Mouse (Mus musculus): ENCODE results near the gene Plxna2.

The Plxna2 gene

GRCm38 (mm10) chr1:194622677-194623076 lies 4.7 kb downstream of the Plxna2 start:
- no peak for DNase-seq (ENCODE audit: low read depth, low spot score)

GRCm38 (mm10) chr1:194623641-194624040 lies 5.6 kb downstream of the Plxna2 start:
- no peak for DNase-seq (ENCODE audit: low read depth, low spot score)

DNA sequence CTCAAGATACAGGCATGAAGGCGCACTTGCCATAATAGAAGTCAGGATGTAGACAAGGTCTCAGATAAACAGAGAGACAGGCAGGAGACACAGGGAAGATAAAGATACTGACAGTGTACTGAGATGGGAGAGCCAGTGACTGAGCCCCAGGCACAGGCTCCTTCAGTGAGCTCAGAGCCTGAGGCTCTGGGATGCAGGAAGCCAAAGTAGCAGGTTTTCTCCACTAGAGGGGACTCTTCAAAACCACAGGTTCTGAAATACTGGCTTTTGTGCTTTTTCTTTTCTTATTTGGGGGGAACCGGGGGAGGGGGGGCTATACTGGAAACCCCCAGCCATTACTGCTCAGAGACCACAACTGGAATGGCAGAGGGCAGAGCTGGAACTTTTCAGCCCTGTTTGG lies 6.4 kb downstream of the Plxna2 start:
- no peak for DNase-seq (ENCODE audit: low read depth, low spot score)

GRCm38 (mm10) chr1:194624973-194625372 lies 7.0 kb downstream of the Plxna2 start:
- DNase-seq (ENCODE audit: low read depth, low spot score) = no peak

- DNase-seq (ENCODE audit: low read depth, low spot score) = no peak
Observed at GRCm38 (mm10) chr1:194626109-194626508, 8.1 kb downstream of the Plxna2 start.

- DNase-seq (ENCODE audit: low read depth, low spot score) = no peak
Observed at GRCm38 (mm10) chr1:194627286-194627685, 9.3 kb downstream of the Plxna2 start.

GRCm38 (mm10) chr1:194629135-194629689 lies 11.2 kb downstream of the Plxna2 start:
- no peak for DNase-seq (ENCODE audit: low read depth, low spot score)

- DNase-seq (ENCODE audit: low read depth, low spot score) = no peak
Observed at GRCm38 (mm10) chr1:194630498-194631056, 12.6 kb downstream of the Plxna2 start.

GRCm38 (mm10) chr1:194631574-194631973 lies 13.6 kb downstream of the Plxna2 start:
- no peak for DNase-seq (ENCODE audit: low read depth, low spot score)

DNA sequence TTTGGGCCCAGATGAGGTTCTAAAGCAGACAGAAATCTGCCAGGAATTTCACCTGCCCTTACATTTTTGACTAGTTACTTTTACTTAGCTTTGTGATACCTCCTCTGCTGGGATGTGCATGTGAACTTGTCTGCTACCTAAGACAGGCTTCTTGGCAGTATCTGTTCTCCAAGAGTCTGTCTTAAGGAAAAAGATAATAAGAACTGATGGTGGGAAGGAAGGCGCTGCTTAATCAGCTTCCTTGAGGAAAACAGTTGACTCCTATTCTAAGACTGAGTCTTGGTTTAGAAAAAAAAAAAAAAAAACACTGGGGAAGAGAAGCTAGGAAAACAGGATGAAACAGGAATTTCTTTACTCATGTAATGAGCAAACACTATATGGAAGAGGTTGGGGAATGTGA lies 14.0 kb downstream of the Plxna2 start:
- no peak for DNase-seq (ENCODE audit: low read depth, low spot score)

- DNase-seq (ENCODE audit: low read depth, low spot score) = no peak
Observed at GRCm38 (mm10) chr1:194635411-194635810, 17.4 kb downstream of the Plxna2 start.

- no peak for DNase-seq (ENCODE audit: low read depth, low spot score)
Observed at GRCm38 (mm10) chr1:194635942-194636341, 17.9 kb downstream of the Plxna2 start.

- no peak for DNase-seq (ENCODE audit: low read depth, low spot score)
Observed at GRCm38 (mm10) chr1:194637391-194638304, 19.6 kb downstream of the Plxna2 start.

- no peak for DNase-seq (ENCODE audit: low read depth, low spot score)
Observed at GRCm38 (mm10) chr1:194641601-194642301, 23.7 kb downstream of the Plxna2 start.

DNA sequence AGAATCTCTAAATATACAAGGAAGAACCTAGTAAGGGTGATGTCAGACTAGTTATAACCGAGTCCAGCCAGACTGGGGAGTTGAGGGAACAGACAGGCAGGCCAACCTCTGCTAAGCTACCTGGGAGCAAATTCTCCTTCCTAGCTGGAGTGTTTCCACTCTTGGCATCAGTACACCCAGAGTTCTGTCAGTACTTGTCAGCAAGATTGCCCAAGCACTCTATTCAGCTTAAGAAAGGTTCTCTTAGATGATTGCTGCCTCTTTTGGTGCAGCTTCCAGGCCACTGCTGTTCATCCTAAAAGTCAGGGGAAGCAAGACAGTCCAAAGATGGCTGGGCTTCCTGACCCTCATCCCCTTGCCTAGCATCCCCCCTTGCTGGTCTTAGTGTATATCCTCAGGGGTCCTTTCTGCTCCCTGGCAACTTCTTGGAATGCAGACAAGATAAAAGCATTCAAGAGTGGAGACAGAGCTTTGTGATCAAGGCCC lies 24.3 kb downstream of the Plxna2 start:
- no peak for DNase-seq (ENCODE audit: low read depth, low spot score)

DNA sequence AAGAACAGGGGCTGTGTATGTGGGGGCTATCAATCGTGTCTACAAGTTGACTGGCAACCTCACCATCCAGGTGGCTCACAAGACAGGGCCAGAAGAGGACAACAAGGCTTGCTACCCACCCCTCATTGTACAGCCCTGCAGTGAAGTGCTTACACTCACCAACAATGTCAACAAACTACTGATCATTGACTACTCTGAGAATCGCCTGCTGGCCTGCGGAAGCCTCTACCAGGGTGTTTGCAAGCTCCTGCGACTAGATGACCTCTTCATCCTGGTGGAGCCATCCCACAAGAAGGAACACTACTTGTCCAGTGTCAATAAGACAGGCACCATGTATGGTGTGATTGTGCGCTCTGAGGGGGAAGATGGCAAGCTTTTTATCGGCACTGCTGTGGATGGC lies 25.9 kb downstream of the Plxna2 start:
- no peak for DNase-seq (ENCODE audit: low read depth, low spot score)

GRCm38 (mm10) chr1:194645898-194646297 lies 27.9 kb downstream of the Plxna2 start:
- no peak for DNase-seq (ENCODE audit: low read depth, low spot score)

DNA sequence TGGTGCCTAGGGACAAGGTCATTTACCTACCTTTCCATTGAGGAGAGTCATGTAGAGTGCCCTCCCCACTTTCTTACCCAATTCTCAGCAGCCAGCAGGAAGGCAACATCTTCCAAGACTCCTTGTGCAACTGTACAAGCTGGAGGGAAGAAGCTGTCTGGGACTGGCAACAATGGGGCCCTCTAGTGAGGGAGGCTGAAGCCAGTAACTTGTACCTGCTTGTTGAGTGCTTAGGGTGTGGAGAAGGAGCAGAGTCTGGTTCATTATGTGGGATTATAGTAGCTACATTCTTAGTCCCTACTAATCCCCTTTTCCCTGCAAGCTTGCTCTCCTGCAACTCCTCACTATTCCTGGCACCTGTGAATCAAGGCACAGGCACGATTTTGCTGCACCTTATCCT lies 32.1 kb downstream of the Plxna2 start:
- DNase-seq (ENCODE audit: low read depth, low spot score) = no peak

GRCm38 (mm10) chr1:194650566-194650965 lies 32.5 kb downstream of the Plxna2 start:
- no peak for DNase-seq (ENCODE audit: low read depth, low spot score)

GRCm38 (mm10) chr1:194651987-194652386 lies 34.0 kb downstream of the Plxna2 start:
- DNase-seq (ENCODE audit: low read depth, low spot score) = no peak

GRCm38 (mm10) chr1:194658459-194659160 lies 40.6 kb downstream of the Plxna2 start:
- DNase-seq (ENCODE audit: low read depth, low spot score) = no peak
